Mouse (Mus musculus): Measurements from ENCODE around the gene Troap. TPM values are rescaled to one million over a fixed set of nuclear protein-coding genes. Genes with fewer than 3 reads are reported as not detected.

Troap gene
- polyA plus RNA-seq (2012; rRNA removed): 0.62 and 1.3 TPM in 2 replicates

DNA sequence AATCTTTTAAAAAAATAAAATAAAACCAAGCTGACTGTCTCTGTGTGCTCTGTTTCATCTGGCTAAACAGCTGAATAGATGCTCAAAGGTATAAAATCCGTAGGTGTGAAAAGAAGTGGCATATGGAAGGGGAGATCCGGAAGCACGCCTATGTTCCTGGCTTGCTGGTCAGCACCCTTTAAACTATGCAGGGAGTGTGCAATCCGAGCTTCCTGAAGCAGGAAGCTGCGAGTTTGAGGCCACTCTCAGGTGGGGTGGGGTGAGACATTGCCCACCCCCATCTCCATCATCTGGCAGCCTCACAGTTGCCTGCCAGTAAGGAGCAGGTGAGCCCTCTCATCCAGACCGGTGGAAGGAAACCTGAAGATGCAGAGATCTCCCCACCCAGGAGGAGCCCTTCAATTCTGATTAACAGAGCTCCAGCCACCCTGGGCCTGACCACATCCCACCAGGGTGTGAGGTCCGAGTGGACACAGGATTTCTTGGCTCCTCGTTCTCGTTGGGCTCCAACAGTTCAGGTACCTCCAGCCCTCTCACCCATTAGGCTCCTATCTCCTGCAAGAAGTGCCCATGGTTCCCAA lies at the start of gene Troap:
Gene Troap, plus strand, starts transcription at position 557 of the 581 bp plus-strand sequence.
- no peak for DNase-seq (ENCODE audit: extremely low spot score in 1 of 2, low spot score in 1 of 2)

DNA sequence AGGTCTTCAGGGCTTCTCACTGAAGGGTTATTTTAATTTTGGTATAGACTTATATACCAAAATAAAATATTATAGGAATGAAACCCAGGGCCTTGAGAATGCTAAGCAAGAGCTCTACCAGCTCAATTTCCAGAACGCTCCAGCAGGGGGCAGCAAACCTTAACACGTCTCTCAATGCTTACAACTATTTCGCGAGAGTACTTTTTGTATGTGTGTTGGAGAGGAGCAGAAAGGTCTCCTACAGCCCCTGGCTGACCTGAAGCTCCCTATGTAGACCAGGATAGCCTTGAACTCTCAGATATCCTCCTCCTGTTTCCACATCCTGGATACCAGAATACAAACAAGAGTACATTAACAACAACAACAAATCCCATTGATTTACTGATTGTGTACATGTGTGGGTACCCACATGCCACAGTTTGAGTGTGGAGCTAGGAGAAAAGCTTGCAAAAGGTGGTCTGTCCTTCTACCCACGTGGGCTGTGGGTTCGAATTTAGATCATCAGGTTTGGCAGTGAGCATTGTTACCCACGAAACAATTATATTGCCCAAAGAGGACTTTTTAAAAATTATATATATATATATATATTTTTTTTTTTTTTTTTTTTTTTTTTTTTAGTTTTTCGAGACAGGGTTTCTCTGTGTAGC lies 49.6 kb upstream of the Troap start:
- DNase-seq (ENCODE audit: extremely low spot score in 1 of 2, low spot score in 1 of 2): peak in 1 of 2 experiments; percentile 90

DNA sequence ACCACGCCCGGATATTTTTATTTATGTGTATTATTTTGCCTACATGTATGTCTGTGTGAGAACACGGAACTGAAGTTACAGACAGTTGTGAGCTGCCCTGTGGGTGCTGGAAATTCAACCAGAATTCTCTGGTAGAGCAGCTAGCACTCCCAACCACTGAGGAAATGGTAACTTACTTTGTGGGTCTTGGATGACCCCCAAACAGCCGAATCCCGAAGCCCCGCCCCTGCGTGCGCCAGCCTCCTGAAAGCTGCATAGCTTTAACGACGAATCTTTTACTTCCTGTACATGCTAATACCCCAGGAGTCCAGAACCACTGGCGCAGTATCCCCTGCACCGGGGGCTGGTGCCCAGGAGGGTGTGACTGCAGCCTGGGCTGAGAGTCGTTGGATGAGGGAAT lies 49.0 kb upstream of the Troap start:
- no peak for DNase-seq (ENCODE audit: extremely low spot score in 1 of 2, low spot score in 1 of 2)

DNA sequence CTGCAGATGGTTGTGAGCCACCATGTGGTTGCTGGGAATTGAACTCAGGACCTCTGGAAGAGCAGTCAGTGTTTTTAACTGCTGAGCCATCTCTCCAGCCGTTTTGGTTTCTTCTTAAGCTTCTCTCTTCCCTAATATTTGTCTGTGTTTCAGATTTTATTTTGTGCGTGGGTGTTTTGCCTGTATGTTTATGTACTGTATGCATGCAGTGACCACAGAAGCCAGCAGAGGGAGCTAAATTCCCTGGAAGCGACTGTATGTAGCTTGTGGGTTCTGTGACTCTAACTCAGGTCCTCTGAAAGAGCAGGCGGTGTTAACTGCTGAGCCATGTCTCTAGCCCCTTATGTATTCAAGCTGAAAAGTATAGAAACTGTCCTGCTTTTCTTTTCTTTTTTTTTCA lies 48.1 kb upstream of the Troap start:
- no peak for DNase-seq (ENCODE audit: extremely low spot score in 1 of 2, low spot score in 1 of 2)

DNA sequence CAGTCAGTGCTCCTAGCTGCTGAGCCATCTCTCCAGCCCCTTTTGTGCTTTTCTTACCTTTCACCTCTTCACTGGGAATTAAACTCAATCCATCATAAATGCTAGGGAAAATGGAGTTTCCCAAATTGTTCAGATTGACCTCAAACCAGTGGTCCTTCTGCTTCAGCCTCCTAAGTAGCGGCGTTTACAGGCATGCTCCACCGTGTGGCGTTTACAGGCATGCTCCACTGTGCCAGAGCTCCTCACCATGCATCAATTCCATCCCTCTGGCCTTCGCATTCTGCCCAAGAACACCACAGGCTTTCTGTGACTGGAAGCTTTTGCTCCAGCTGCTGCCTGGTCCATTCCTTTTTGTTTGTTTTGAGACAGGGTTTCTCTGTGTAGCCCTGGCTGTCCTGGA lies 47.3 kb upstream of the Troap start:
- DNase-seq (ENCODE audit: extremely low spot score in 1 of 2, low spot score in 1 of 2): no peak

DNA sequence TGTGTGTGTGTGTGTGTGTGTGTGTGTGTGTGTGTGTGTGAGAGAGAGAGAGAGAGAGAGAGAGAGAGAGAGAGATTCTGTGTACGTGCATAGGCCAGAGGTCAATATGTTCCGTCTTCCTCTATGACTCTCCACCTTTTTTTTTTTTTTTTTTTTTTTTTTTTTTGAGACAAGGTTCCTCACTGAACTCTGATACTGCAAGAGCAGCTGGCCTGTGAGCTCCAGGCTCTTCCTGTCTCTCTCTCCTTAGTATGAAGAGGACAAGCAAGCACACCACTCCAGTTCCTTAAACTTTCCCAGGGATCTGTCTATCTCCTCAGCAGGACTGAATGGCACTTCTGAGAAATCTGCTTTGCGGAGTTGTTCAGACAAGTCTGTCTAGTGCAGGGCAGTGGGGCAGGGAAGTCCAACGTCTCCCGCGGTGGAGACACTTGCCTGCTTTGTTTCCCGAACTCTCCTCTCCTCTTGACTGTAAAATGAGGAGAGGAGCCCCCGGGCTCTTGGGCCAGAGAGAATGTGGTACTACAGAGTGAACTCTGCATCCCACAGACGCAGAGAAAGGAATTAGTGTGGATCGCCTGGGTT lies 45.4 kb upstream of the Troap start:
- no peak for DNase-seq (ENCODE audit: extremely low spot score in 1 of 2, low spot score in 1 of 2)

DNA sequence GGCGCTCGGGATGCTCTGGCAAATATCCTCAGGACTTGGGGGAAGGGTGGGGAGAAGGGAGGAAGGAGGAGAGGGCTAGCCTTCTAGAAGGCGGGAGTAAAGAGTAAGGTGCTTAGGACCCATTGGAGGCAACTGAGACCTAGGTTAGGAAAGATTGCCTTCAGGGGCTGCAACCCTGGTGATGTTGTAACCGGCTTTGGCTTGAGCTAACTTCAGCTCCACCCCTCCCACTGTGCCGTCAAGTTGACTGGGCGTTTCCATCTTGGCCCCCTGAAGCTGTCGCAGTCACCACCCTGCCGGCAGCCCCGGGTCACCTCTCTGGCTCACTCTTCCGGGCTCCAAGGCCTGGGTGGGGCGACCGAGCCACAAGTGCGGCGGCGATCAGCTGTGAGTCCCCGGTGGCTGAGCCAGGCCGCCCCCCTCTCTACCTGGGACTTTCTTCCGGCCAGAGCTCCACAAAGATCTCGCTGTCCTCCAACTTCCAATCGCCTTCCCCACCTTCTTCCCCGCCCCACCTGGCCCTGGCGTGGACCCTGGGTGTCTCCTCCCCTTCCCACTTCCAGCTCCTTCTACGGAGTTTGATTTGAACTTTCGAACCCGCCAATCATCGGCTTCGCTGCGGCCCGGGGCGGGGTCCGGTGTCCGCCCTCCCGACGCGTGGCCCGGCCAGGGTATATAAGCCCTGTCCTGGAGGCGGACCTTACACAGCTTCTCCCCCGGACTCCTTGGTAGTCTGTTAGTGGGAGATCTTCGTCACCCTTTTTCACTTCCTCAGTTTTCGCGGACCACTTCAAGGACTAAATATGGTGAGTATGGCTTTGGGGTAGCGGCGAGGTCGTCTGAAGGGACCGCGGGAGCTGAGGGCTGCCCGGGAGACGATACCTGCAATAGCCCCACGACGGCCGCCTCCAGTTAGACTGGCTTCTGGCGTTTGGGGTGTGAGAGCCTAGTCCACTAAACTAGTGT lies 44.5 kb upstream of the Troap start, which contains the start of gene Tuba1c:
Gene Tuba1c, plus strand, starts transcription at position 273 of the 966 bp plus-strand sequence.
- DNase-seq (ENCODE audit: extremely low spot score in 1 of 2, low spot score in 1 of 2): no peak

DNA sequence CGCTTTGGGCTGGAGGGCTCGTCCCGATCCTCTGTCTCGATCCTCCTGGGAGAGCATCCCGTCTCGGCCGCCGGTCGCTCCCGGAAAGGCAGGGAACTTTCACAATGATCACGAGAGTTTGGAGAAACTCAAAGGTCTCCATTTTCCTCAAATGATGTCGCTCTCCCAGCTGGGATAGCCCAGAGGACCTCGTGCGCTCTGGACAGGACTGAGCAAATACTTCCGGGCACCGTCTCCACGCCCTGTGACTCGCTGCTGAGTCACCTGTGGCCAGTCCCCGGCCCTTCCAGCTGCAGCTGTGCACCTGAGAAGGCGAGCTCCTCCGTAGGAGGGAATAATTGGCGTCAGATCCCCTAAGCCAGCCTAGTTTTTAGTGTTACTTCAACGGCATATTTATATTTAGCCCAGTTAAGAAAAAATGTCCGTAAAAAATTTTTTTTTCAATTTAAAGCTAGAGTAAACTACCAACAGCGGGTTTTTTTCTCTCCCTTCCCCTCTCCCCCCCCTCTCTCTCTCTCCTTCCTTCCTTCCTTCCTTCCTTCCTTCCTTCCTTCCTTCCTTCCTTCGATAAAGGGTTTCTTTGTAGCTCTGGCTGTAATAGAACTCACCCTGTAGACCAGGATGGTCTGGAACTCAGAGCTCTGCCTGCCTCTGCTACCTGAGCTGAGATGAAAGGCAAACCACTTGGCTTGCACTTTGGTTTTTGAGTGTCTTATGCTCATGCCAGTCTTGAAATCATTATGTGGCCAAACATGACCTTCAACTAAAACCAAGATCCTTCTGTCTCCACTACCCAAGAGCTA lies 43.6 kb upstream of the Troap start:
- DNase-seq (ENCODE audit: extremely low spot score in 1 of 2, low spot score in 1 of 2): no peak

DNA sequence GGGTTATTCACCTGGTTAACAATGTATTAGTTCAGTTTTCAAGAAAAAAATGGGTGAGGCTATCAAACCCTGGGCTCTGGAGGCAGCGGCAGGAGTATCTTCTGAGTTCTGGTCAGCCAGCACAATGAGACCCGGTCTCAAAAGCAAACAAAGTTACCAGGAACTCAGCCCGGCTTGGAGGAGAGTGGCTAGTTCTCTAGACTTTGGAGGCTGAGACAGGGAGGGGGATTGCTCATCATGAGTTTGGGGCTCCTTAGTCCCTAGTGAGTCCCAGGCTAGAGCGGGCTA lies 43.0 kb upstream of the Troap start:
- DNase-seq (ENCODE audit: extremely low spot score in 1 of 2, low spot score in 1 of 2): no peak

DNA sequence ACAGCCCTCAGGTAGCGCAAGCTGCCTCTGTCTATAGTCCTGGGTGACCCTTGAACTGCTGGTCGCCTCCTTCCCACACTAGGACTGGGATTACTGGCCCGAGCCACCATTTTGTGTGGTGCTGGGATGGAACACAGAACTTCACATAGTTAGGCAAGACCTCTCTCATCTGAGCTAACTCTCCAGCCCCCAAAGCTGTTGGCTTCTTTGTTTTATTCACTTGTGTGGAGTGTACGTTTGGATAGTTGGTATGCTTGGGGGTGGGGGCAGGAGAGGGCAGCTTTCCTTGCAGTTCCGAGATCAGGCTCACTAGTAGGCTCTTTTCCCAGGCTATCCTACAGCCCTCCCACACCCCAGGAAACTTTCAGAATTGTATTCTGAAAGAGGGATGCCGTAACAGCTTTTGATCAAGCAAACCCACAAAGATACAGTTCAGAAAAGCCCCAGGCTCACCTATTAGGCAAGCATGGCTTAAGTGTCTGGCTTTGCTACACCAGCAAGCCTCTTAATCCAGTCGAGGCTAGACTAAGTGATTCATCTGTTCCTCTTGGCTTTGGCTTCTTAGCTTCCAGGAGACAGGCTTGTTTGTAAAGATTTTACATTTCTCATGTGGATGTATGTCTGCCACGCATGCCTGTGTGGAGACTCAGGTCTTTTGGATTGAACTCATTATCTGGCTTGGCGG lies 42.2 kb upstream of the Troap start:
- no peak for DNase-seq (ENCODE audit: extremely low spot score in 1 of 2, low spot score in 1 of 2)

DNA sequence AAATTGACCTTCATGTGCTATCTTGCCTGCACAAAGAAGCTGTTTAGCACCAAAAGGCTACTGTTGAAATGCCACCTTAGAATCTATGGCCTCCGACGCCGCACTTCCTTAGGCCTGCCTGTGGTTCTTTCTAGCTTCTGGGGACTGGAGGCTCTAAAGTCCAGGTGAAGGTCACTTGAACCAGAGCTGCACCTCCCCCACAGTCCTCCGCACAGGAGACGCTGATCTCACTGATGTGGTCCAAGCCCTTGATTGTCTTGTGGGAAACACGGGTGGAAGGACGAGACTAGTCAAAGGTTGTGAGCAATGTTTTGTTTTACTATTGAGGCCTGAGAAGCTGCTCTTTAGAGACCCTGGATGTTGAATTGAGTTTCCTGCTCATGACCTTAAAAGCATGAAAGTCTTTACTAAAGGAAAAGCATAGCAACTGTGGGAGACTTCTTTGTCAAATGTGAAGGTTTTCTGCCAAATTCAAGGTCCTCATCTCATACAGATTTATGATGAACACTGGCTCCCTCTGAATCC lies 41.6 kb upstream of the Troap start:
- DNase-seq (ENCODE audit: extremely low spot score in 1 of 2, low spot score in 1 of 2): no peak

DNA sequence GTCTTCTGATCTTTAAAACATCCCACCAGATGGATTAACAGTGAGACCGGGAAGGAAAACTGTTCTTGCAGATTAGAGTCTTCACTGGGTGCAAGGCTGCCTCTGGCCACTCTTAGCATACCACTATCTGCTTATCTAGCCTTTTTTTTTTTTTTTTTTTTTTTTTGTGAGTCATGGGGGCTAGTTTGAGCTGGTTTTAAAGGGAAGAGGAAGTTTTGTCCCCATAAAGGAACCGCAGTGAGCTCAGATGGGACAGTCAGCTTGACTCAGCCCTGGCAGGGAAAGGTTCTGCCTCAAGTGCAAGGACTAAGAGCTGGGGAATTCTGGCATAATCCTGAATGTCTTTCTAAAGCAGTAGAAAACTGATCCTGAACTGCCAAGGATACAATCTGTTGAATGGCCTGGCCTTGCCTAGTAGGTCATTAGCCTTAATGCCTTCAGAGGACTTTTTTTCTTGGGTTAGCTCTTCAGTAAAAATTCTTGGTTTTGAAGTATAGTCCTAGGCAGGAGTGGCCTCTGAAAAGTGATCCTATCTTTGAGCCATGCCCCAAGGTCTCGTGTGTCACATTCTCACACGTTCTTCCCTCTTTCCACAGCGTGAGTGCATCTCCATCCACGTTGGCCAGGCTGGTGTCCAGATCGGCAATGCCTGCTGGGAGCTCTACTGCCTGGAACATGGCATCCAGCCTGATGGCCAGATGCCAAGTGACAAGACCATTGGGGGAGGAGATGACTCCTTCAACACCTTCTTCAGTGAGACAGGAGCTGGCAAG lies 40.7 kb upstream of the Troap start:
- no peak for DNase-seq (ENCODE audit: extremely low spot score in 1 of 2, low spot score in 1 of 2)

DNA sequence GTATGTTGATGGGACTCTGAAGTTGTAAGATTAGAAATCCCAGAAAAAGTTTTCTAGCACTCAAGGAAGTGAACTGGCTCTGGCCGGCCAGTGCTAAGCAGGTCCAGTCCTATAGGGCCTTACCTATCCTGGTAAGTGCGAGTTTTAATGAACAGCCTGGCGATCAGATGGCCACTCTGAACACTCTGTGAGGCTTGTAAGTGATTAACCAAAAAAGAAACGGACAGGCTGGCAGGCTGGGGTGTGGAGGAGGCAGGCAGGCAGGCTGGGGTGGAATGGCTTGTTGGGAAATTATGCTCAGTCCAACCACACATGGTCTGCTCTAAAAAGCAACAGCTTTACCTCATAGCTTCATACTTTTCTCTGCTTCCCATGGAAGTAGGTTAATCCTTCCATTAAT lies 38.9 kb upstream of the Troap start:
- peak in 1 of 2 experiments; percentile 47 for DNase-seq (ENCODE audit: extremely low spot score in 1 of 2, low spot score in 1 of 2)

DNA sequence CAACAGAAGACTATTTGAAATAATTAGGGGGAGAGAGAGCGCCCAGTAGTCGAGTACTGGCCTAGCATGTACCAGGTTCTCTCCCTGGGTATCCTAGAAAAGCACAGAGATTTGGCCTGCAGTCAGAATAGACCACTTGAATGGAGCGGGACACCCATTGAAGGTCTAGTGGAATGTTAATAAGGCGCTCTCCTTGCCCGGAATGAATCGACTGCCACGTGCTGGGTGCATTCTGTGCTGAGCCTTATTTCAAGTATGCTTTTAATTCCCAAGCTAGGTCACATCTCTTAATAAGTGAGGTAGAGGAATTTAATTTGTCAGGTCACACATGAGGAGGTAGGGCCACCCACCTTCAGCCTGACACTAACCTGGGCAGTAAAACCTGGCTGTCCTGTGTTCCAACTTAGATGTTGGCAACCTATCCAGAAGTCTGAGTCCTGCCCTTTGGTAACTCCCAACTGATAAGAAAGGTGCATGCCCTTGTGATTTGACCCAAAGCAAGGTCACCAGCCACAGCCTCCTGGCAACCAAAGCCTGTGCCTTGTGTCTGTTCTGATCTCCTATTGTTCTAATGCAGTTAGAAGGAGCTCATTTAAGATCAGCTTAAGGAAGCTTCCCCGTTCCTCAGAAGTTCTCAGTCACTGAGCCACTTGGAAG lies 38.0 kb upstream of the Troap start:
- DNase-seq (ENCODE audit: extremely low spot score in 1 of 2, low spot score in 1 of 2): no peak

DNA sequence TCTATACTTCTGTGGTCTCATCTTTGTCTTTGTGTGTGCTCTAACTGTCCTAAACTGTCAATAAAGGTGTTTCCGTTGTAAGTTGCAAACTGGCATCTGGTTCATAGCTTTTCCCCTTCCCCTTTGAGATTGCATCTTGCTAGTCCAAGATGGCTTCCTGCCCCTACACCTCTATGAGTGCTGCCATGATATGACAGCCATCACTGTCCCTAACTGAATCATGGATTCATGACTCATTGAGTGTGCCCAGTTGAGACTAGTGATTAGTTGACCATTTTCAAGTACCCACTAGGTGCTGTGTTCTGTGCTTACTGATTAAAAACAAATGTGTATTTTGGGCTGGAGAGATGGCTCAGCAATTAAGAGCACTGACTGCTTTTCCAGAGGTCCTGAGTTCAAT lies 36.4 kb upstream of the Troap start:
- no peak for DNase-seq (ENCODE audit: extremely low spot score in 1 of 2, low spot score in 1 of 2)

DNA sequence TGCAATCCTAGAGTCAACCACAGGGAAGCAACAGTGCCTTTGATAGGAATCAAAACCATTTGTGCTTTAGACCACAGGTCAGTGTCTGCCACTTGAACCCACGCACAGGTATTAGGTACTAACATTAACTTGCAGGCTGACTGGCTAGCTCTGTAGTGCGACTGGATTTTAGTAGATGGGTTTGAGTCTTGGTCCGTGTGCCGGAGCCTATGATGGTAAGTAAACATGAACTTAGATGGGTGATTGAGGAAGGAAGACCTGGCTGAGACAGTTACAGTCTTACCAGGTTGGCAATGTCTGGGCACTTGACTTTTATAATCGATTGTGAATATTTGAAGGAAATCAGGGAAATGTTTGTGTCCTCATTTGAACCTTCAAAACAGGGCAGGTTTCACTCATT lies 35.6 kb upstream of the Troap start:
- DNase-seq (ENCODE audit: extremely low spot score in 1 of 2, low spot score in 1 of 2): no peak

DNA sequence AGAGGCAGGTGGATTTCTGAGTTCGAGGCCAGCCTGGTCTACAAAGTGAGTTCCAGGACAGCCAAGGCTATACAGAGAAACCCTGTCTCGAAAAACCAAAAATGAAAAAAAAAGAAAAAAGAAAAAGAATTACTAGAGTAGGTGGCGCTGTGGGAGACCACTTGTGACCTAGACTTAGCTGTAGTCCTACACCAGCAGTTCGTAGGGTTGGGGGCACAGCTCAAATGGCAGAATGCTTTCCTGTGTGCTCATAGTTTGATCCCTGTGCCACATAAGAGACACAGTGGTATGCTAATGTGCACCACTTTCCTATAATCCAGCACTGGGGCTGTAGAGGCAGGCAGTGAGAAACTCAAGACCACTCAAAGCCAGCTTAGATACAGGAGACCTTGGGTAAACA lies 35.1 kb upstream of the Troap start:
- DNase-seq (ENCODE audit: extremely low spot score in 1 of 2, low spot score in 1 of 2): no peak

Data from frontal cortex, adult 2 months (tissue).